Mouse (Mus musculus) liver, postnatal 0 days (tissue): ENCODE measurements around the gene Reln.

Experiments used
- CTCF ChIP-seq: sonication (generic); IDR thresholded peaks from 2 replicates; pipeline ENCODE4 v1.5.1; 2016; ENCODE audit warnings: antibody characterized with exemption, low read depth
- EP300 ChIP-seq: IDR thresholded peaks from 2 replicates; pipeline ENCODE4 v1.6.1; 2016; ENCODE audit warnings: antibody characterized with exemption, low read depth, mild to moderate bottlenecking

DNA sequence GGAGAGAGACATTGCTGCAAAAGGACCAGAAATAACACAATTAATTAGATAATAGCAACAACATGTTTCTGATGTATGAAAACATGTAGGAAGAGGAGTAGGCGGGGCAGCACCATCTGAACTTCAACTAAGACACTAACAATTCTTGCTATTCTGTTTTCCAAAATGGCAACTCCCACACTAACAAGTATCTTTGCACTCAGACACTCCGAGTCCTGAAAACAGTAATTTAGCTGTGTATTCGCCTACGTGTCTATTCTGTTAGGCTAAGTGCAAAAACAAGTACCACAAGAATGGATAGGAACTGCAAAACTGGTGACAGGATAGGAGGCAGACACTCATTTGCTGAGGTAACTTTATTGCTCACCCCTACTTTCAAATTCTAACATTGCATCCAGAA is 70.4 kb downstream of the Reln start:
- TF ChIP-seq CTCF: no peak
- no peak for TF ChIP-seq EP300
